Comparison of ENCODE assay signal across 16 mouse cellular contexts in the genomic region with DNA sequence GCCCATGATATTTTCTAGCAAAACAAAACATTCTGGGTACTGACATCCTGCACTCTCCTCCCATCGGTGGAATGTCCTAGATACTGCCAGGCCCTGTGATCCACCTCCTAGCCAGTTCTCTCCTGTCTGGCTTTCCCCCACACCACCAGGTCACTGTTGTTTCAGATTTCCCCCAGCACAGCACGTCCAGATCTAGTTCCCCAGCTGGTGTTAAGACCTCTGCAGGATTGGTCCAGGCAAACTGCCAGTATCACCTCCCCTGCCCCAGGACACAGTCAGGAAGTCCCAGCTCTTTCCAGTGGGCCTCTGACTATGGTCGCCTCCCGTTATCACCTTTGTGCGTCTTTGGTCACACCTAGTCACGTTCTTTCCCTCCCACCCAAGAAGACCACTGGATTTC.
A peak's percentile ranks its signal among the peaks of the same experiment; 100 is the strongest.
DNase-seq lines count a peak whose midpoint lies in the region; ATAC-seq and TF ChIP-seq lines count a peak whose summit lies in the region.
"Had no signal": no experiment of that assay in that cellular context is flagged by ENCODE, and none has a peak within 500 bp of the region (broad histone marks: within the 10 kb centered on the region; RNA-seq: fewer than 3 reads in every experiment).

No protein-coding gene starts in this region.

- no peaks in the 10 kb centered on the region for H3K9me3 ChIP-seq in heart, embryonic 10.5 days
- no peaks in the 10 kb centered on the region for H3K9me3 ChIP-seq in heart, postnatal 0 days (replicated peaks; ENCODE audit: control insufficient read depth, low read length)
- H3K9me3 ChIP-seq: forebrain, embryonic 13.5 days; hindbrain, embryonic 13.5 days; megakaryocyte, embryonic 14.5 days; neural tube, embryonic 13.5 days had no signal

- ATAC-seq in heart, postnatal 0 days (ENCODE audit: insufficient read depth, low read depth): peak; percentile 78
- ATAC-seq: forebrain, embryonic 13.5 days; intestine, postnatal 0 days had no signal

- H3K27ac ChIP-seq in heart, embryonic 10.5 days: peak overlapping the region; percentile 67; the same call in 1 of the 2 replicates
- peak overlapping the region; percentile 43 for H3K27ac ChIP-seq in heart, postnatal 0 days (ENCODE audit: low read depth)
- H3K27ac ChIP-seq: forebrain, embryonic 13.5 days; hindbrain, embryonic 13.5 days; layer of hippocampus, adult 2 months; neural tube, embryonic 13.5 days; stomach, postnatal 0 days had no signal

- peaks cover 16% of the 10 kb centered on the region; the same call in 1 of the 2 replicates for H3K4me1 ChIP-seq in heart, embryonic 10.5 days
- peaks cover 4% of the 10 kb centered on the region; the same call in 1 of the 2 replicates for H3K4me1 ChIP-seq in heart, postnatal 0 days (ENCODE audit: control insufficient read depth, insufficient read depth)
- H3K4me1 ChIP-seq: hindbrain, embryonic 13.5 days; megakaryocyte, embryonic 14.5 days; neural tube, embryonic 13.5 days had no signal

- no peak overlapping the region for H3K4me3 ChIP-seq in heart, embryonic 10.5 days
- no peak overlapping the region for H3K4me3 ChIP-seq in heart, postnatal 0 days (ENCODE audit: low read depth, low read length)
- H3K4me3 ChIP-seq: forebrain, embryonic 13.5 days; hindbrain, embryonic 13.5 days; layer of hippocampus, adult 2 months; megakaryocyte, embryonic 14.5 days; neural tube, embryonic 13.5 days had no signal

- H3K9ac ChIP-seq in heart, postnatal 0 days (replicated peaks; ENCODE audit: low read depth, low read length): no peak overlapping the region
- H3K9ac ChIP-seq: forebrain, embryonic 13.5 days; hindbrain, embryonic 13.5 days; neural tube, embryonic 13.5 days had no signal

- H3K4me2 ChIP-seq in heart, postnatal 0 days (ENCODE audit: low read depth, low read length): no peak overlapping the region
- H3K4me2 ChIP-seq: forebrain, embryonic 13.5 days; hindbrain, embryonic 13.5 days; neural tube, embryonic 13.5 days had no signal

- peaks cover 26% of the 10 kb centered on the region; the same call in 1 of the 2 replicates for H3K27me3 ChIP-seq in heart, embryonic 10.5 days (ENCODE audit: insufficient read depth, poor library complexity, severe bottlenecking)
- no peaks in the 10 kb centered on the region for H3K27me3 ChIP-seq in heart, postnatal 0 days (ENCODE audit: control insufficient read depth, insufficient read depth, low read length)

- no peaks in the 10 kb centered on the region for H3K36me3 ChIP-seq in heart, embryonic 10.5 days
- H3K36me3 ChIP-seq in heart, postnatal 0 days (replicated peaks; ENCODE audit: control insufficient read depth, insufficient read depth, low read length): no peaks in the 10 kb centered on the region
- H3K36me3 ChIP-seq: hindbrain, embryonic 13.5 days; neural tube, embryonic 13.5 days had no signal

- peak; percentile 9 for DNase-seq in kidney, postnatal 14 days
- no peak for DNase-seq in kidney, adult 8-10 months
- DNase-seq in heart, embryonic 10.5 days (ENCODE audit: low spot score): no peak
- DNase-seq in heart, postnatal 0 days (ENCODE audit: low spot score): peak; percentile 68
- peak; percentile 24 for DNase-seq in lung, postnatal 36 days
- DNase-seq in cerebellum, adult 8-10 months: no peak
- DNase-seq in thymus, postnatal 4 days: no peak
- DNase-seq: adrenal gland, postnatal 25 days; spleen, adult 18-20 months had no signal

- TF ChIP-seq EP300 in heart, postnatal 0 days (IDR thresholded peaks at IDR 0.05; ENCODE audit: low read depth): peak; percentile 91

- TF ChIP-seq CTCF in heart, postnatal 0 days (IDR thresholded peaks at IDR 0.05; ENCODE audit: low read depth): no peak

- WGBS in heart, embryonic 10.5 days: 41% methylated on average over 6 of the region's 6 CpGs
- 19% methylated on average over 6 of the region's 6 CpGs for WGBS in heart, postnatal 0 days

Comparison
In these comparisons a context has a peak if more than half of its experiments do, and no peak if none do; other contexts are left out.
1. DNase-seq: peak in kidney, postnatal 14 days (single experiment), heart, postnatal 0 days (single experiment) and lung, postnatal 36 days (single experiment); none in kidney, adult 8-10 months (0 of 2), heart, embryonic 10.5 days (single experiment), cerebellum, adult 8-10 months (single experiment) and thymus, postnatal 4 days (single experiment).